Mouse (Mus musculus) CH12.LX (cell line): ENCODE data around the gene Tlr8. TPM values are rescaled to one million over a fixed set of nuclear protein-coding genes. Genes with fewer than 3 reads are reported as not detected.

Experiments
- DNase-seq: peaks from one replicate; pipeline ENCODE4 v3.0.0-alpha.2; 2013; ENCODE audit errors: extremely low read depth
- H3K27ac ChIP-seq: 2 replicates; pipeline ENCODE4 v1.5.1; 2012; ENCODE audit warnings: low read depth, mild to moderate bottlenecking, control low read depth, moderate library complexity; ENCODE audit not compliant: insufficient read depth
- H3K27me3 ChIP-seq: replicated peaks from 2 replicates; pipeline ENCODE3; 2012; ENCODE audit warnings: inconsistent platforms
- H3K36me3 ChIP-seq, 2 experiments: replicated peaks in 1 of 2; 2 replicates each; pipeline versions ENCODE3 to v1.6.1; 2012; ENCODE audit warnings: inconsistent platforms in 1 of 2, low read length in 1 of 2, mild to moderate bottlenecking in 1 of 2, mixed read lengths in 1 of 2, moderate library complexity in 1 of 2; ENCODE audit not compliant: control insufficient read depth in 1 of 2, insufficient read depth in 1 of 2
- H3K4me1 ChIP-seq, 2 experiments: 2 replicates each; pipeline ENCODE4 v1.6.1; 2012; ENCODE audit warnings: inconsistent platforms in 1 of 2, moderate library complexity in 1 of 2; ENCODE audit not compliant: insufficient read depth in 2 of 2, control insufficient read depth in 1 of 2
- H3K4me2 ChIP-seq: 2 replicates; pipeline ENCODE4 v1.6.1; 2012; ENCODE audit warnings: low read depth, mild to moderate bottlenecking, control low read depth; ENCODE audit not compliant: poor library complexity, insufficient read depth, severe bottlenecking
- H3K4me3 ChIP-seq, 3 experiments: fragments of 150-350 bp in 1 of 3; sonication (generic) in 1 of 3; replicated peaks in 1 of 3; 2 replicates each; pipeline versions ENCODE3 to v1.5.1; 2011 to 2012; ENCODE audit warnings: low read depth in 2 of 3, low read length in 2 of 3, mild to moderate bottlenecking in 2 of 3, moderate library complexity in 2 of 3, control low read depth in 1 of 3, improper control_type of control experiment in 1 of 3, inconsistent platforms in 1 of 3, mixed read lengths in 1 of 3; ENCODE audit not compliant: poor library complexity in 1 of 3
- H3K79me2 ChIP-seq: replicated peaks from 2 replicates; pipeline ENCODE4 v1.6.1; 2012; ENCODE audit warnings: mild to moderate bottlenecking, moderate library complexity; ENCODE audit not compliant: control insufficient read depth, poor library complexity, insufficient read depth, severe bottlenecking; ENCODE audit errors: extremely low read depth
- H3K9ac ChIP-seq: 2 replicates; pipeline ENCODE4 v1.6.1; 2012; ENCODE audit warnings: low read depth, mild to moderate bottlenecking, control low read depth, moderate library complexity; ENCODE audit not compliant: insufficient read depth
- H3K9me3 ChIP-seq: replicated peaks from 2 replicates; pipeline ENCODE3; 2012; ENCODE audit warnings: low read length, inconsistent platforms, mixed read lengths
- CHD1 ChIP-seq: IDR thresholded peaks from 2 replicates; pipeline ENCODE4 v1.6.1; 2012; ENCODE audit warnings: low read depth, low read length, improper control_type of control experiment, inconsistent platforms
- CHD2 ChIP-seq: IDR thresholded peaks from 2 replicates; pipeline ENCODE4 v1.6.1; 2011; ENCODE audit warnings: low read length, improper control_type of control experiment
- CTCF ChIP-seq, 2 experiments: IDR thresholded peaks in 1 of 2; conservative IDR thresholded peaks in 1 of 2; 2 replicates each; pipeline ENCODE4 v1.5.1; 2011 to 2012; ENCODE audit warnings: low read depth in 2 of 2, low read length in 2 of 2, improper control_type of control experiment in 1 of 2, inconsistent platforms in 1 of 2, mild to moderate bottlenecking in 1 of 2, moderate library complexity in 1 of 2
- ELF1 ChIP-seq: IDR thresholded peaks from 2 replicates; pipeline ENCODE4 v1.6.1; 2014; ENCODE audit warnings: low read depth, mild to moderate bottlenecking, inconsistent platforms, low read length, improper control_type of control experiment
- EP300 ChIP-seq: IDR thresholded peaks from 2 replicates; pipeline ENCODE4 v1.6.1; 2011; ENCODE audit warnings: low read length, improper control_type of control experiment
- ETS1 ChIP-seq: conservative IDR thresholded peaks from 2 replicates; pipeline ENCODE4 v1.6.1; 2012; ENCODE audit warnings: low read depth, mild to moderate bottlenecking, inconsistent platforms, low read length, improper control_type of control experiment, moderate library complexity
- GABPA ChIP-seq: IDR thresholded peaks from 2 replicates; pipeline ENCODE4 v1.6.1; 2012; ENCODE audit warnings: low read depth, low read length, improper control_type of control experiment, inconsistent platforms; ENCODE audit not compliant: insufficient replicate concordance
- HCFC1 ChIP-seq: IDR thresholded peaks from 2 replicates; pipeline ENCODE4 v1.6.1; 2012; ENCODE audit warnings: low read depth, mild to moderate bottlenecking, inconsistent platforms, low read length, improper control_type of control experiment
- IRF4 ChIP-seq: IDR thresholded peaks from 2 replicates; pipeline ENCODE4 v1.6.1; 2014; ENCODE audit warnings: low read depth, mild to moderate bottlenecking, inconsistent platforms, low read length, improper control_type of control experiment
- JUN ChIP-seq: IDR thresholded peaks from 2 replicates; pipeline ENCODE4 v1.6.1; 2011; ENCODE audit warnings: low read depth, mild to moderate bottlenecking, low read length, improper control_type of control experiment, moderate library complexity; ENCODE audit not compliant: insufficient read depth
- JUND ChIP-seq: conservative IDR thresholded peaks from 2 replicates; pipeline ENCODE4 v1.6.1; 2011; ENCODE audit warnings: low read depth, low read length, improper control_type of control experiment
- KAT2A ChIP-seq: IDR thresholded peaks from 2 replicates; pipeline ENCODE4 v1.6.1; 2012; ENCODE audit warnings: low read length, improper control_type of control experiment, inconsistent platforms; ENCODE audit not compliant: insufficient replicate concordance
- MAFK ChIP-seq: IDR thresholded peaks from 2 replicates; pipeline ENCODE4 v1.6.1; 2011; ENCODE audit warnings: low read length, improper control_type of control experiment; ENCODE audit not compliant: insufficient replicate concordance
- MAX ChIP-seq: IDR thresholded peaks from 2 replicates; pipeline ENCODE4 v1.6.1; 2011; ENCODE audit warnings: low read length, improper control_type of control experiment
- MEF2A ChIP-seq: IDR thresholded peaks from 2 replicates; pipeline ENCODE4 v1.6.1; 2014; ENCODE audit warnings: low read depth, mild to moderate bottlenecking, inconsistent platforms, low read length, improper control_type of control experiment, borderline replicate concordance
- MXI1 ChIP-seq: IDR thresholded peaks from 2 replicates; pipeline ENCODE4 v1.6.1; 2011; ENCODE audit warnings: mild to moderate bottlenecking, low read depth, low read length, improper control_type of control experiment
- MYC ChIP-seq: IDR thresholded peaks from 2 replicates; pipeline ENCODE4 v1.6.1; 2011; ENCODE audit warnings: low read depth, mild to moderate bottlenecking, improper control_type of control experiment, low read length
- POLR2A ChIP-seq: IDR thresholded peaks from 2 replicates; pipeline ENCODE4 v1.6.1; 2011; ENCODE audit warnings: low read depth, mild to moderate bottlenecking, improper control_type of control experiment, low read length
- POLR2AphosphoS2 ChIP-seq: IDR thresholded peaks from 2 replicates; pipeline ENCODE4 v1.6.1; 2011; ENCODE audit warnings: low read depth, low read length, improper control_type of control experiment
- RAD21 ChIP-seq: IDR thresholded peaks from 2 replicates; pipeline ENCODE4 v1.6.1; 2011; ENCODE audit warnings: low read depth, mild to moderate bottlenecking, low read length, improper control_type of control experiment, moderate library complexity
- RCOR1 ChIP-seq: conservative IDR thresholded peaks from 2 replicates; pipeline ENCODE4 v1.6.1; 2012; ENCODE audit warnings: low read depth, mild to moderate bottlenecking, inconsistent platforms, low read length, improper control_type of control experiment
- SIN3A ChIP-seq: IDR thresholded peaks from 2 replicates; pipeline ENCODE4 v1.6.1; 2012; ENCODE audit warnings: low read length, improper control_type of control experiment, inconsistent platforms
- SMC3 ChIP-seq: IDR thresholded peaks from 2 replicates; pipeline ENCODE4 v1.6.1; 2011; ENCODE audit warnings: low read depth, low read length, improper control_type of control experiment
- TBP ChIP-seq: conservative IDR thresholded peaks from 2 replicates; pipeline ENCODE4 v1.6.1; 2011; ENCODE audit warnings: low read depth, low read length, improper control_type of control experiment
- TCF12 ChIP-seq: IDR thresholded peaks from 2 replicates; pipeline ENCODE4 v1.6.1; 2014; ENCODE audit warnings: low read depth, mild to moderate bottlenecking, inconsistent platforms, low read length, improper control_type of control experiment
- UBTF ChIP-seq: IDR thresholded peaks from 2 replicates; pipeline ENCODE4 v1.6.1; 2012; ENCODE audit warnings: low read depth, mild to moderate bottlenecking, inconsistent platforms, low read length, improper control_type of control experiment, moderate library complexity
- ZC3H11A ChIP-seq: IDR thresholded peaks from 2 replicates; pipeline ENCODE4 v1.6.1; 2012; ENCODE audit warnings: low read depth, mild to moderate bottlenecking, inconsistent platforms, low read length, improper control_type of control experiment
- ZKSCAN1 ChIP-seq: IDR thresholded peaks from 2 replicates; pipeline ENCODE4 v1.6.1; 2012; ENCODE audit warnings: low read depth, inconsistent platforms, low read length, improper control_type of control experiment, borderline replicate concordance
- ZMIZ1 ChIP-seq: IDR thresholded peaks from 2 replicates; pipeline ENCODE4 v1.6.1; 2012; ENCODE audit warnings: low read depth, mild to moderate bottlenecking, inconsistent platforms, low read length, improper control_type of control experiment
- dilution Hi-C: fragments of 300-500 bp; cut with MboI; formaldehyde crosslinking; loops from 2 replicates; pipeline ENCODE4 v1.14.3; 2020; ENCODE audit warnings: low sequenced_read_pairs; ENCODE audit not compliant: extremely low pct_unique_long_range_greater_than_20kb, extremely low pct_ligation_motif_present
- in situ Hi-C: fragments of 300-500 bp; cut with MboI; formaldehyde crosslinking; loops from 3 replicates; pipeline ENCODE4 v1.14.3; 2019; ENCODE audit warnings: low sequenced_read_pairs, low pct_ligation_motif_present, low pct_unique_long_range_greater_than_20kb, mixed read lengths
- polyA plus RNA-seq: library from polyadenylated mRNA; unstranded; fragments of >175 nt; gene quantifications from 2 replicates; pipeline ENCODE4 v1.2.1, GENCODE M21; 2012; ENCODE audit warnings: low read depth; ENCODE audit not compliant: insufficient read length
- total RNA-seq, 2 experiments: library from RNA; depleted of rRNA; stranded (reverse); fragments of 300-350 nt in 1 of 2; fragments of >200 nt in 1 of 2; gene quantifications; 2 replicates each; pipeline ENCODE4 v1.2.3; 2012 to 2014

The Tlr8 gene
- total and polyA plus RNA-seq, 3 experiments, result not detected

DNA sequence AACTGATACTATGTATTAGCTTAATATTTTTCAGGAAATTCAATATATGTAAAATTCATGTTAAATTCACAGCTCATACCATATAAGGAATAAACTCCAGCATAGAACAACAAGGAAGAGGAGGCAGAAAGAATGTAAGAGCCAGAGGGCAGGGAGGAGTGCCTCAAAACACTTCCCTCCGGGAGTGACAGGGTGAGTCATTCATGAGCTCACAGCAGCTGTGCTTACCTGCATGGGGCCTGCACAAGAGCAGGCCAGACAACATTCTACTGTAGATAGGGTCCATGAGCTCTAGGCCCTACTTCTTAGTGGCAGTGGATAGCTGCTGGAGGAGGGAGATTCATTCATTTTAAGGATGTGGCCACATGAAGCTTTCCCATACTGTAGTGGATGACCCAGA is 34.3 kb downstream of the Tlr8 start:
- dilution Hi-C loops, result no loop called here
- DNase-seq, result no peak

DNA sequence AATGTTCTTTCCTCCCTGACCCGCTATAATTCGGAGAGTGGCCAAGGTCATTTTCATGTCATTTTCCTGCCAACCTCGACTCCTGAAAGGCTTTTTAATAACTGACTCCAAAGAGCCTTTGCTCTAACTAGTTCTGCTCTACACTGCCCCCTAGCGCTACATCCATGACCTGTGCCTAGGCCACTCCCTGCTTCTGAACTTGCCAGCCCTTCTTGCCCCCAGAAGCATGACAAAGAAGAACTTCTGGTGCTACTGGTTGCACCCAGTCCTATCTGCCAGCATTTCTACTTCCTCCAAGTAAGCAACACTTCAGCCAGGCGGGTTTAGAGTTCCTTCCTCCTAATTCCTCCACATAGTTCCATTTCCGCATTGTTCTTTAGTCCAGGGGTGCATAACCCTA is 34.9 kb downstream of the Tlr8 start:
- no peak overlapping the region for H3K4me3 ChIP-seq
- peak overlapping the region; percentile 53 for H3K27ac ChIP-seq
- H3K4me2 ChIP-seq, result peak overlapping the region; percentile 45
- in situ Hi-C loops, result loop anchor here (25.0 kb wide), 2 partner anchors 417 to 1042 kb away; no protein-coding TSS in a partner anchor
- TF ChIP-seq UBTF (no peak), TBP (0 out of 2 replicates have a peak, but pooled peaks have one; percentile 20), HCFC1 (no peak), TCF12 (no peak), MEF2A (no peak), MAFK (no peak), CTCF (conservative IDR thresholded peaks at IDR 0.05 in 1 of 2, IDR thresholded peaks at IDR 0.05 in 1 of 2; ENCODE audit: low read depth in 2 of 2, low read length in 2 of 2) (peak; percentile 44 to 69), RAD21 (peak; percentile 68), ZKSCAN1 (no peak), SMC3 (peak; percentile 73), SIN3A (0 out of 2 replicates have a peak, but pooled peaks have one; percentile 31), RCOR1 (no peak), JUND (no peak), CHD1 (0 out of 2 replicates have a peak, but pooled peaks have one; percentile 6), ZC3H11A (no peak), ZMIZ1 (no peak), POLR2AphosphoS2 (no peak)
- TF ChIP-seq, all 38 proteins: peak for 6
- H3K79me2 ChIP-seq, result no peaks in the 10 kb centered on the region
- dilution Hi-C loops, result no loop called here
- no peaks in the 10 kb centered on the region for H3K36me3 ChIP-seq
- peak; percentile 79 for DNase-seq
- no peak overlapping the region; the same call in 1 of the 2 replicates for H3K9ac ChIP-seq
- H3K27me3 ChIP-seq, result no peaks in the 10 kb centered on the region
- peaks cover 19 to 41% of the 10 kb centered on the region in 2 experiments for H3K4me1 ChIP-seq
- no peaks in the 10 kb centered on the region for H3K9me3 ChIP-seq

More for the DNA sequence above, 34.3 kb downstream of the Tlr8 start:
- Histone ChIP-seq H3K4me1 (peaks cover 19 to 41% of the 10 kb centered on the region in 2 experiments), H3K27me3 (no peaks in the 10 kb centered on the region), H3K9me3 (no peaks in the 10 kb centered on the region), H3K9ac (no peak overlapping the region), H3K4me3 (no peak overlapping the region), H3K27ac (0 out of 2 replicates have a peak overlapping the region, but pooled peaks have one; percentile 18), H3K4me2 (no peak overlapping the region), H3K79me2 (no peaks in the 10 kb centered on the region), H3K36me3 (no peaks in the 10 kb centered on the region)
- in situ Hi-C loops, result loop anchor here (10.0 to 25.0 kb wide), 3 partner anchors 418 to 1043 kb away; no protein-coding TSS in a partner anchor
- TF ChIP-seq SIN3A (no peak), CTCF (conservative IDR thresholded peaks at IDR 0.05 in 1 of 2, IDR thresholded peaks at IDR 0.05 in 1 of 2; ENCODE audit: low read depth in 2 of 2, low read length in 2 of 2) (no peak), MXI1 (no peak), MYC (no peak), MAFK (no peak), KAT2A (no peak), EP300 (no peak), ZKSCAN1 (no peak), GABPA (no peak), ELF1 (no peak), IRF4 (no peak), POLR2AphosphoS2 (no peak), HCFC1 (no peak), POLR2A (no peak), CHD2 (no peak), ETS1 (no peak), MAX (no peak), JUN (no peak), UBTF (no peak)
- TF ChIP-seq, all 38 proteins: peak for 0
